Comparison of ENCODE assay signal across 14 mouse cellular contexts in genomic region chr13:46508823-46509222, GRCm38 (mm10). TPM values are rescaled to one million over a fixed set of nuclear protein-coding genes. Genes with fewer than 3 reads are reported as not detected.
"Had no signal": no experiment of that assay in that cellular context is flagged by ENCODE, and none has a peak within 500 bp of the region (broad histone marks: within the 10 kb centered on the region; RNA-seq: fewer than 3 reads in every experiment).

No protein-coding gene starts in this region.

- H3K4me2 ChIP-seq: liver, embryonic 13.5 days; lung, embryonic 14.5 days; midbrain, embryonic 11.5 days had no signal

- H3K4me1 ChIP-seq: liver, embryonic 13.5 days; megakaryocyte, embryonic 14.5 days had no signal

- H3K9ac ChIP-seq: liver, embryonic 13.5 days; lung, embryonic 14.5 days had no signal

- H3K27me3 ChIP-seq: megakaryocyte, embryonic 14.5 days had no signal

- ATAC-seq: lung, postnatal 0 days had no signal

- H3K4me3 ChIP-seq: left cerebral cortex, adult 2 months; liver, embryonic 13.5 days; megakaryocyte, embryonic 14.5 days had no signal

- DNase-seq: kidney, postnatal 10 days; kidney, postnatal 36 days; layer of hippocampus, postnatal 36 days; liver, embryonic 13.5 days; lung, embryonic 14.5 days; midbrain, embryonic 14.5 days; thymus, adult 18-20 months; thymus, postnatal 36 days had no signal

- H3K36me3 ChIP-seq: liver, embryonic 13.5 days had no signal

- H3K27ac ChIP-seq: left cerebral cortex, adult 2 months; liver, embryonic 13.5 days; macrophage had no signal

RNA-seq across cellular contexts. Expression of gene Cap2, which starts 7.2 kb away (rescaled TPM):
- polyA plus RNA-seq: liver, adult 2 months had no signal
